Mouse (Mus musculus) forebrain, embryonic 16.5 days (tissue): ENCODE results near the gene Olfr1358. TPM values are rescaled to one million over a fixed set of nuclear protein-coding genes. Genes with fewer than 3 reads are reported as not detected.

ENCODE experiments used
- ATAC-seq: fragments of 200-750 bp; cut with Nextera tagmentation; 2 replicates; pipeline ENCODE4 v1.8.0; 2017; ENCODE audit warnings: mild to moderate bottlenecking, moderate library complexity
- H3K27ac ChIP-seq: fragments of 300-500 bp; sonication (generic); 2 replicates; pipeline ENCODE4 v1.5.1; 2014; ENCODE audit warnings: low read length, control low read depth
- H3K27me3 ChIP-seq: fragments of 300-500 bp; sonication (generic); replicated peaks from 2 replicates; pipeline ENCODE4 v1.6.1; 2014; ENCODE audit warnings: low read length; ENCODE audit not compliant: control insufficient read depth, insufficient read depth
- H3K36me3 ChIP-seq: fragments of 300-500 bp; sonication (generic); 2 replicates; pipeline ENCODE4 v1.6.1; 2014; ENCODE audit not compliant: control insufficient read depth, insufficient read depth
- H3K4me1 ChIP-seq: fragments of 300-500 bp; sonication (generic); replicated peaks from 2 replicates; pipeline ENCODE4 v1.6.1; 2014; ENCODE audit warnings: low read length; ENCODE audit not compliant: control insufficient read depth, insufficient read depth
- H3K4me2 ChIP-seq: fragments of 300-500 bp; sonication (generic); 2 replicates; pipeline ENCODE4 v1.6.1; 2014; ENCODE audit warnings: mild to moderate bottlenecking, low read length, control low read depth
- H3K4me3 ChIP-seq: fragments of 300-500 bp; sonication (generic); replicated peaks from 2 replicates; pipeline ENCODE4 v1.5.1; 2014; ENCODE audit warnings: mild to moderate bottlenecking, low read length, control low read depth
- H3K9ac ChIP-seq: fragments of 300-500 bp; sonication (generic); replicated peaks from 2 replicates; pipeline ENCODE4 v1.6.1; 2014; ENCODE audit warnings: low read depth, low read length, control low read depth
- H3K9me3 ChIP-seq: fragments of 300-500 bp; sonication (generic); 2 replicates; pipeline ENCODE4 v1.6.1; 2016; ENCODE audit warnings: low read length; ENCODE audit not compliant: control insufficient read depth
- WGBS: fragments of 180-500 bp; shearing (Covaris S2); extraction: QIAGEN DNeasy Blood & Tissue Kit; methylation state at CpG from one replicate; pipeline ENCODE4 v1.1.7; 2014; 5-methylcytosine and 5-hydroxymethylcytosine counted together
- microRNA-seq: library from miRNA; unstranded; fragments of <30 nt; microRNA quantifications from one replicate; pipeline ENCODE4, GENCODE M21; 2017
- polyA plus RNA-seq: library from polyadenylated mRNA; unstranded; fragments of >200 nt; fragmentation: Nextera tagmentation; extraction: Ambion mirVana; gene quantifications from 2 replicates; pipeline ENCODE4 v1.2.1, GENCODE M21; 2015

Gene Olfr1358
- polyA plus RNA-seq, 1 experiment from 2014 or later: not detected

GRCm38 (mm10) chr10:78540943-78541342 lies 23.7 kb downstream of the Olfr1358 start:
- H3K9ac ChIP-seq: no peak overlapping the region
- ATAC-seq: no peak
- no peak overlapping the region for H3K27ac ChIP-seq
- no peaks in the 10 kb centered on the region for H3K9me3 ChIP-seq
- no peaks in the 10 kb centered on the region for H3K36me3 ChIP-seq
- no peak overlapping the region for H3K4me2 ChIP-seq
- H3K27me3 ChIP-seq: no peaks in the 10 kb centered on the region
- 60% methylated on average over 2 of the region's 2 CpGs for WGBS
- no peaks in the 10 kb centered on the region for H3K4me1 ChIP-seq
- H3K4me3 ChIP-seq: no peak overlapping the region

GRCm38 (mm10) chr10:78565070-78565469 lies 47.8 kb downstream of the Olfr1358 start:
- 87% methylated on average over 1 of the region's 1 CpGs for WGBS
- H3K4me1 ChIP-seq: no peaks in the 10 kb centered on the region

DNA sequence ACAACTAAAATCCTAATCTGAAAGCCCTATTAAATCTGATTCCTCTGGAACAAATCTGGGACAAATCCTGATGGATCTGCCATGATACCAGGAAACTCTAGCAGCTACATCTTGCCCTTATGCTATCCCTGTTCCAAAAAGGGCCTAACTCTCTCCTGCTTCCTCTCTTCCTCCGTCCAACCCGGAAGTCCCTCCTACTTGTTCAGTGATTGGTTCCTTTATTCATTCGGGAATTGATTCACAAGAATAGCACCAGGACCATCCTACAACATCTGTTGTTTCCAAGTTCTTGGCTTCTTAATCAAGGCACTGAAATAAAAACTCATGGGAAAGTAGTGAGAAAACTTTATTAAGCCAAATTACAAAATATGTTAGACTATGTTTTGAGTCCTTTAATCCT lies 52.0 kb downstream of the Olfr1358 start:
- no peaks in the 10 kb centered on the region for H3K27me3 ChIP-seq
- ATAC-seq: no peak

More at GRCm38 (mm10) chr10:78565070-78565469, 47.8 kb downstream of the Olfr1358 start:
- Histone ChIP-seq H3K9ac (no peak overlapping the region), H3K27ac (no peak overlapping the region), H3K36me3 (no peaks in the 10 kb centered on the region), H3K9me3 (no peaks in the 10 kb centered on the region), H3K4me3 (no peak overlapping the region), H3K27me3 (no peaks in the 10 kb centered on the region), H3K4me2 (no peak overlapping the region)
- no peak for ATAC-seq

GRCm38 (mm10) chr10:78569686-78570085 lies 52.5 kb downstream of the Olfr1358 start:
- H3K9ac ChIP-seq: no peak overlapping the region
- no peak overlapping the region for H3K27ac ChIP-seq
- no peaks in the 10 kb centered on the region for H3K27me3 ChIP-seq
- H3K4me3 ChIP-seq: no peak overlapping the region
- H3K4me2 ChIP-seq: no peak overlapping the region
- 62% methylated on average over 3 of the region's 3 CpGs for WGBS
- no peaks in the 10 kb centered on the region for H3K36me3 ChIP-seq
- no peak for ATAC-seq
- no peaks in the 10 kb centered on the region; the same call in 1 of the 2 replicates for H3K4me1 ChIP-seq
- H3K9me3 ChIP-seq: no peaks in the 10 kb centered on the region

More for the DNA sequence above, 52.0 kb downstream of the Olfr1358 start:
- Histone ChIP-seq H3K9me3 (no peaks in the 10 kb centered on the region), H3K36me3 (no peaks in the 10 kb centered on the region), H3K4me3 (no peak overlapping the region), H3K4me2 (no peak overlapping the region), H3K4me1 (no peaks in the 10 kb centered on the region), H3K9ac (no peak overlapping the region), H3K27ac (no peak overlapping the region)
- 82% methylated on average over 3 of the region's 3 CpGs for WGBS

Small RNA genes lying within 50 kb of the gene (microRNA-seq; reads per million reads assigned to microRNA genes)
- gene Gm27541: not detected

Other genes with a start within 250 kb of the Olfr1358 start
- 71.2 and 78.2 TPM in 2 replicates for gene Agpat3, start 164.9 kb upstream of the Olfr1358 start, polyA plus RNA-seq
- gene Rrp1, start 104.4 kb upstream of the Olfr1358 start, polyA plus RNA-seq: 436 and 438 TPM in 2 replicates
- gene Cstb, start 91.8 kb upstream of the Olfr1358 start, polyA plus RNA-seq: 96.6 and 117 TPM in 2 replicates
- gene Pdxk, start 52.5 kb upstream of the Olfr1358 start, polyA plus RNA-seq: 16.7 and 23.0 TPM in 2 replicates
- 38.5 and 48.3 TPM in 2 replicates for gene Ilvbl, start 56.9 kb downstream of the Olfr1358 start, polyA plus RNA-seq
- 3.9 TPM in 2 replicates for gene Syde1, start 74.5 kb downstream of the Olfr1358 start, polyA plus RNA-seq
- not detected in 2 replicates for gene Olfr1357, start 100.6 kb downstream of the Olfr1358 start, polyA plus RNA-seq
- 0.11 TPM in 1 of 2 replicates, not detected in the other for gene Casp14, start 200.9 kb downstream of the Olfr1358 start, polyA plus RNA-seq
- gene Ccdc105, start 235.6 kb downstream of the Olfr1358 start, polyA plus RNA-seq: 0.39 and 0.41 TPM in 2 replicates